Mouse (Mus musculus) neural tube, embryonic 14.5 days (tissue): ENCODE results near the gene Slf2. TPM values are rescaled to one million over a fixed set of nuclear protein-coding genes. Genes with fewer than 3 reads are reported as not detected.

Experiments
- ATAC-seq: fragments of 200-750 bp; cut with Nextera tagmentation; 2 replicates; pipeline ENCODE4 v1.8.0; 2017; ENCODE audit warnings: low read depth, mild to moderate bottlenecking, moderate TSS enrichment, moderate library complexity
- H3K27ac ChIP-seq: fragments of 300-500 bp; sonication (generic); 2 replicates; pipeline ENCODE4 v1.5.1; 2014; ENCODE audit warnings: low read depth, mild to moderate bottlenecking, control low read depth, low read length, moderate library complexity, mixed read lengths
- H3K27me3 ChIP-seq: fragments of 300-500 bp; sonication (generic); 2 replicates; pipeline ENCODE4 v1.6.1; 2014; ENCODE audit warnings: low read length; ENCODE audit not compliant: control insufficient read depth, insufficient read depth
- H3K36me3 ChIP-seq: fragments of 300-500 bp; sonication (generic); 2 replicates; pipeline ENCODE4 v1.6.1; 2014; ENCODE audit warnings: low read length, mixed read lengths; ENCODE audit not compliant: control insufficient read depth, insufficient read depth
- H3K4me1 ChIP-seq: fragments of 300-500 bp; sonication (generic); 2 replicates; pipeline ENCODE4 v1.6.1; 2014; ENCODE audit warnings: low read length; ENCODE audit not compliant: control insufficient read depth, insufficient read depth
- H3K4me2 ChIP-seq: fragments of 300-500 bp; sonication (generic); 2 replicates; pipeline ENCODE4 v1.6.1; 2014; ENCODE audit warnings: mild to moderate bottlenecking, low read depth, low read length, control low read depth
- H3K4me3 ChIP-seq: fragments of 300-500 bp; sonication (generic); 2 replicates; pipeline ENCODE4 v1.5.1; 2014; ENCODE audit warnings: low read depth, low read length, control low read depth, mixed read lengths
- H3K9ac ChIP-seq: fragments of 300-500 bp; sonication (generic); replicated peaks from 2 replicates; pipeline ENCODE4 v1.6.1; 2014; ENCODE audit warnings: low read depth, mild to moderate bottlenecking, control low read depth, low read length, mixed read lengths
- H3K9me3 ChIP-seq: fragments of 300-500 bp; sonication (generic); 2 replicates; pipeline ENCODE4 v1.6.1; 2016; ENCODE audit warnings: low read length; ENCODE audit not compliant: control insufficient read depth
- WGBS: fragments of 180-500 bp; shearing (Covaris S2); extraction: QIAGEN DNeasy Blood & Tissue Kit; methylation state at CpG from one replicate; pipeline ENCODE4 v1.1.7; 2014; 5-methylcytosine and 5-hydroxymethylcytosine counted together
- polyA plus RNA-seq: library from polyadenylated mRNA; unstranded; fragments of >200 nt; fragmentation: Nextera tagmentation; extraction: Ambion mirVana; gene quantifications from 2 replicates; pipeline ENCODE4 v1.2.1, GENCODE M21; 2014

The Slf2 gene
- polyA plus RNA-seq, 1 experiment from 2014 or later, result 41.5 TPM

GRCm38 (mm10) chr19:44922521-44922920 lies 8.4 kb upstream of the Slf2 start:
- H3K4me3 ChIP-seq, result no peak overlapping the region
- 83% methylated on average over 2 of the region's 2 CpGs for WGBS
- ATAC-seq, result no peak

GRCm38 (mm10) chr19:44924699-44925098 lies 6.3 kb upstream of the Slf2 start:
- Histone ChIP-seq H3K9ac (no peak overlapping the region), H3K4me1 (no peaks in the 10 kb centered on the region), H3K4me2 (no peak overlapping the region), H3K27ac (no peak overlapping the region), H3K4me3 (no peak overlapping the region), H3K9me3 (no peaks in the 10 kb centered on the region), H3K36me3 (no peaks in the 10 kb centered on the region), H3K27me3 (no peaks in the 10 kb centered on the region)
- 78% methylated on average over 5 of the region's 5 CpGs for WGBS
- ATAC-seq, result no peak

More at GRCm38 (mm10) chr19:44922521-44922920, 8.4 kb upstream of the Slf2 start:
- Histone ChIP-seq H3K4me1 (no peaks in the 10 kb centered on the region), H3K9ac (no peak overlapping the region), H3K27me3 (no peaks in the 10 kb centered on the region), H3K36me3 (no peaks in the 10 kb centered on the region), H3K9me3 (no peaks in the 10 kb centered on the region), H3K27ac (no peak overlapping the region), H3K4me2 (no peak overlapping the region)

GRCm38 (mm10) chr19:44926781-44927180 lies 4.2 kb upstream of the Slf2 start:
- WGBS, result 87% methylated on average over 6 of the region's 6 CpGs
- H3K9me3 ChIP-seq, result no peaks in the 10 kb centered on the region
- no peak overlapping the region for H3K9ac ChIP-seq
- H3K4me2 ChIP-seq, result no peak overlapping the region
- 0 out of 2 replicates have a peak, but pooled peaks cover 5% of the 10 kb centered on the region for H3K4me1 ChIP-seq
- no peak for ATAC-seq
- no peaks in the 10 kb centered on the region for H3K27me3 ChIP-seq
- H3K36me3 ChIP-seq, result no peaks in the 10 kb centered on the region
- H3K4me3 ChIP-seq, result no peak overlapping the region
- no peak overlapping the region for H3K27ac ChIP-seq

GRCm38 (mm10) chr19:44927250-44927649 lies 3.7 kb upstream of the Slf2 start:
- no peak overlapping the region for H3K4me3 ChIP-seq
- no peak for ATAC-seq
- H3K36me3 ChIP-seq, result no peaks in the 10 kb centered on the region
- no peak overlapping the region for H3K9ac ChIP-seq
- no peak overlapping the region for H3K4me2 ChIP-seq
- H3K27me3 ChIP-seq, result no peaks in the 10 kb centered on the region
- 76% methylated on average over 1 of the region's 1 CpGs for WGBS
- no peak overlapping the region for H3K27ac ChIP-seq
- no peaks in the 10 kb centered on the region for H3K9me3 ChIP-seq
- peaks cover 8% of the 10 kb centered on the region for H3K4me1 ChIP-seq

- WGBS, result 77% methylated on average over 8 of the region's 8 CpGs
- Histone ChIP-seq H3K4me3 (no peak overlapping the region), H3K4me1 (peaks cover 15% of the 10 kb centered on the region), H3K27ac (no peak overlapping the region), H3K27me3 (no peaks in the 10 kb centered on the region), H3K9ac (no peak overlapping the region), H3K4me2 (no peak overlapping the region), H3K36me3 (no peaks in the 10 kb centered on the region), H3K9me3 (no peaks in the 10 kb centered on the region)
- ATAC-seq, result no peak
Observed at GRCm38 (mm10) chr19:44928185-44928584, 2.8 kb upstream of the Slf2 start.

GRCm38 (mm10) chr19:44929251-44929650 lies 1.7 kb upstream of the Slf2 start:
- 26% methylated on average over 3 of the region's 3 CpGs for WGBS
- H3K27me3 ChIP-seq, result no peaks in the 10 kb centered on the region
- H3K27ac ChIP-seq, result no peak overlapping the region

GRCm38 (mm10) chr19:44929663-44930062 lies 1.3 kb upstream of the Slf2 start:
- no peak overlapping the region for H3K4me3 ChIP-seq
- WGBS, result 52% methylated on average over 10 of the region's 10 CpGs

More at GRCm38 (mm10) chr19:44929251-44929650, 1.7 kb upstream of the Slf2 start:
- no peak for ATAC-seq
- Histone ChIP-seq H3K9me3 (no peaks in the 10 kb centered on the region), H3K36me3 (no peaks in the 10 kb centered on the region), H3K9ac (no peak overlapping the region), H3K4me1 (peaks cover 20% of the 10 kb centered on the region), H3K4me3 (no peak overlapping the region), H3K4me2 (no peak overlapping the region)

GRCm38 (mm10) chr19:44930122-44930521 lies 829 bp upstream of the Slf2 start:
- no peaks in the 10 kb centered on the region for H3K27me3 ChIP-seq
- H3K9me3 ChIP-seq, result no peaks in the 10 kb centered on the region
- H3K4me1 ChIP-seq, result peaks cover 20% of the 10 kb centered on the region
- H3K9ac ChIP-seq, result peak overlapping the region; percentile 59
- peak overlapping the region; percentile 88 for H3K4me3 ChIP-seq
- H3K36me3 ChIP-seq, result no peaks in the 10 kb centered on the region
- peak overlapping the region; percentile 87 for H3K27ac ChIP-seq
- ATAC-seq, result no peak
- 44% methylated on average over 2 of the region's 2 CpGs for WGBS
- peak overlapping the region; percentile 54 for H3K4me2 ChIP-seq

More at GRCm38 (mm10) chr19:44929663-44930062, 1.3 kb upstream of the Slf2 start:
- Histone ChIP-seq H3K4me2 (no peak overlapping the region), H3K4me1 (peaks cover 20% of the 10 kb centered on the region), H3K27ac (no peak overlapping the region), H3K36me3 (no peaks in the 10 kb centered on the region), H3K27me3 (no peaks in the 10 kb centered on the region), H3K9ac (no peak overlapping the region), H3K9me3 (no peaks in the 10 kb centered on the region)
- no peak for ATAC-seq

GRCm38 (mm10) chr19:44931454-44931759 lies 456 bp downstream of the Slf2 start:
- H3K9ac ChIP-seq, result peak overlapping the region; percentile 77
- H3K27me3 ChIP-seq, result no peaks in the 10 kb centered on the region
- peaks cover 20% of the 10 kb centered on the region for H3K4me1 ChIP-seq
- H3K4me3 ChIP-seq, result peak overlapping the region; percentile 88
- peak; percentile 90 for ATAC-seq
- peak overlapping the region; percentile 60 for H3K4me2 ChIP-seq
- peak overlapping the region; percentile 73 for H3K27ac ChIP-seq
- under 1% methylated on average over 18 of the region's 18 CpGs for WGBS
- H3K36me3 ChIP-seq, result peaks cover 9% of the 10 kb centered on the region
- no peaks in the 10 kb centered on the region for H3K9me3 ChIP-seq
